Mouse (Mus musculus) CD4-positive, CD25-positive, alpha-beta regulatory T cell, adult 4 months (primary cell): Measurements from ENCODE around the gene Tm9sf1. TPM values are rescaled to one million over a fixed set of nuclear protein-coding genes. Genes with fewer than 3 reads are reported as not detected.
A peak's percentile ranks its signal among the peaks of the same experiment; 100 is the strongest.

Experiments
- ATAC-seq: one replicate; pipeline ENCODE4 v1.8.0; 2017
- polyA plus RNA-seq, 2 experiments: library from polyadenylated mRNA; unstranded; fragments of 100-300 nt; shearing (Covaris generic); gene quantifications; one replicate each; pipeline ENCODE4 v1.2.1; 2017

Gene Tm9sf1
- polyA plus RNA-seq, 2 experiments from 2014 or later = 39.7 to 46.7 TPM

DNA sequence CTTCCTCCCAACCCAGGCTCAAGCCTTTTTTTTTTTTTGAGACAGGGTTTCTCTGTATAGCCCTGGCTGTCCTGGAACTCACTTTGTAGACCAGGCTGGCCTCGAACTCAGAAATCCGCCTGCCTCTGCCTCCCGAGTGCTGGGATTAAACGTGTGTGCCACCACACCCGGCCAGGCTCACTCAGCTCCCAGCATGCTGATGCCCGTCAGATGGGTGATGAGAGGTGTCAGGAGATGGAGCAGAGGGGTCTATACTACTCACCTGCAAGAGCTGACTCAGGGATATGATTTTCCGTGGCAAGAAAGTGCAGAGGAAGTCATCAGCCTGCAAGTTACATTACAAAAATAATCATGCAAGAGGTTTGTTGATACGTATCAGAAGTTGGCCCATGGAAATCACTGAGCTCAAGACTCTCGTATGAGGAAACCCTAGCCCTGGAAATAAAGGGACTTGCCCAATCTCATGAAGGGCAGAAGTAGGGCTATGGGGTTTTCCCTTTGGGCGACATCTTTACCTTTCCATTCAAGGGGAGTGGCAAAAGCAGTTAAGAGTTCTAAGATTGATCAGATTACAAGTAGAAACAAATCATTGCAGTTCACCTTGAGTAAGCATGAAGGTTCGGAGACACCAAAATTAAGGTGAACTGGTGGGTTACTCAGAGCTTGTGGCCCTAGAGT is 53.7 kb downstream of the Tm9sf1 start:
- peak; percentile 35 for ATAC-seq

GRCm38 (mm10) chr14:55589271-55589670 is 54.3 kb downstream of the Tm9sf1 start:
- ATAC-seq = no peak

DNA sequence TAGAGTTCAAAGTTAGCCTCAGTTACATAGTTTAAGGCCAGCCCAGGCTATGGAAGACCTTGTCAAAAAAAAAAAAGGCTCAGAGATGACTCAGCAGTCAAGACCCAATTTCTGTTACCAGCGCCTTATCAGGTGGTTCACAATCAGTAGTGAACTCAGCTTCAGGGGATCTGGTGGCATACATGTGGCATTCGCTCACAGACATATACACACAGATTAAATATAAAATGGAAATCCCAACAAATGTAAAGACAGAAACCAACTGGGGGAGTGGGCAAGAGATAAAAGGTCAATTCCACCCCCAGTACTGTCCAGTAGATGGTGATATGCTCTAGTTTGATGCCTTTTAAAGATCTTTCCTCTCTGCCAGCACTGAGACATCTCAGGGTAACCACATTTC is 57.5 kb downstream of the Tm9sf1 start:
- no peak for ATAC-seq

Other genes starting within 250 kb of the Tm9sf1 start
- 10 to 100 TPM; 41.9 to 49.5 TPM for gene Dhrs4, start 165.0 kb downstream of the Tm9sf1 start, polyA plus RNA-seq
- not detected for gene Carmil3, start 153.2 kb downstream of the Tm9sf1 start, polyA plus RNA-seq
- not detected for gene Cpne6, start 133.4 kb downstream of the Tm9sf1 start, polyA plus RNA-seq
- under 1 TPM in 1 of 2 experiments, not detected in 1; 0.07 TPM for gene Nrl, start 118.8 kb downstream of the Tm9sf1 start, polyA plus RNA-seq
- gene Pck2, start 103.5 kb downstream of the Tm9sf1 start, polyA plus RNA-seq = 10 to 100 TPM; 37.3 to 57.7 TPM
- 100 to 1,000 TPM; 103 to 125 TPM for gene Dcaf11, start 83.8 kb downstream of the Tm9sf1 start, polyA plus RNA-seq
- 1 to 10 TPM; 3.3 to 7.1 TPM for gene A730061H03Rik, start 83.4 kb downstream of the Tm9sf1 start, polyA plus RNA-seq
- gene Fitm1, start 68.2 kb downstream of the Tm9sf1 start, polyA plus RNA-seq = not detected
- gene Psme1, start 65.7 kb downstream of the Tm9sf1 start, polyA plus RNA-seq = 100 to 1,000 TPM; 664 to 711 TPM
- 10 to 100 TPM; 20.9 to 22.9 TPM for gene Emc9, start 58.5 kb downstream of the Tm9sf1 start, polyA plus RNA-seq
- gene Psme2, start 52.7 kb downstream of the Tm9sf1 start, polyA plus RNA-seq = 100 to 1,000 TPM; 853 to 877 TPM
- 10 to 100 TPM; 35.5 to 47.2 TPM for gene Rnf31, start 52.1 kb downstream of the Tm9sf1 start, polyA plus RNA-seq
- 100 to 1,000 TPM; 168 to 222 TPM for gene Irf9, start 40.2 kb downstream of the Tm9sf1 start, polyA plus RNA-seq
- 10 to 100 TPM; 14.5 to 22.1 TPM for gene Rec8, start 25.8 kb downstream of the Tm9sf1 start, polyA plus RNA-seq
- gene Ipo4, start 7.8 kb downstream of the Tm9sf1 start, polyA plus RNA-seq = 10 to 100 TPM; 33.4 to 42.0 TPM
- gene Gm49378, start 5.9 kb downstream of the Tm9sf1 start, polyA plus RNA-seq = under 1 TPM in 1 of 2 experiments, not detected in 1; 0.98 TPM
- 1 to 10 TPM in 1 of 2 experiments, under 1 TPM in 1; 0.69 to 1.3 TPM for gene Tssk4, start 6.4 kb upstream of the Tm9sf1 start, polyA plus RNA-seq
- 100 to 1,000 TPM in 1 of 2 experiments, 10 to 100 TPM in 1; 92.4 to 106 TPM for gene Mdp1, start 16.7 kb upstream of the Tm9sf1 start, polyA plus RNA-seq
- gene Gmpr2, start 28.1 kb upstream of the Tm9sf1 start, polyA plus RNA-seq = 10 to 100 TPM; 29.8 to 34.1 TPM
- 100 to 1,000 TPM; 338 to 343 TPM for gene Nedd8, start 28.3 kb upstream of the Tm9sf1 start, polyA plus RNA-seq
- gene Tinf2, start 38.0 kb upstream of the Tm9sf1 start, polyA plus RNA-seq = 10 to 100 TPM; 26.4 to 29.2 TPM
- gene Tgm1, start 70.1 kb upstream of the Tm9sf1 start, polyA plus RNA-seq = not detected
- 10 to 100 TPM; 70.5 to 94.7 TPM for gene Rabggta, start 78.5 kb upstream of the Tm9sf1 start, polyA plus RNA-seq
- gene Dhrs1, start 101.9 kb upstream of the Tm9sf1 start, polyA plus RNA-seq = 10 to 100 TPM; 40.8 to 46.5 TPM
- gene Nop9, start 101.9 kb upstream of the Tm9sf1 start, polyA plus RNA-seq = 1 to 10 TPM; 3.6 to 5.8 TPM
- not detected for gene Cideb, start 114.7 kb upstream of the Tm9sf1 start, polyA plus RNA-seq
- gene Ltb4r2, start 117.6 kb upstream of the Tm9sf1 start, polyA plus RNA-seq = under 1 TPM in 1 of 2 experiments, not detected in 1; 0.08 TPM
- gene Ltb4r1, start 122.2 kb upstream of the Tm9sf1 start, polyA plus RNA-seq = 1 to 10 TPM; 4.1 to 4.5 TPM
- 1 to 10 TPM in 1 of 2 experiments, not detected in 1; 1.0 TPM for gene Adcy4, start 140.3 kb upstream of the Tm9sf1 start, polyA plus RNA-seq
- gene Ripk3, start 145.1 kb upstream of the Tm9sf1 start, polyA plus RNA-seq = 10 to 100 TPM; 80.3 to 81.9 TPM
- not detected for gene Nfatc4, start 179.3 kb upstream of the Tm9sf1 start, polyA plus RNA-seq
- under 1 TPM; 0.04 to 0.11 TPM for gene Nynrin, start 210.2 kb upstream of the Tm9sf1 start, polyA plus RNA-seq
- gene Cbln3, start 240.6 kb upstream of the Tm9sf1 start, polyA plus RNA-seq = not detected
- 10 to 100 TPM; 13.4 to 13.9 TPM for gene Khnyn, start 241.1 kb upstream of the Tm9sf1 start, polyA plus RNA-seq